Mouse (Mus musculus) liver, adult 2 months (tissue): Measurements from ENCODE around the gene Ccl26. TPM values are rescaled to one million over a fixed set of nuclear protein-coding genes. Genes with fewer than 3 reads are reported as not detected.
A peak's percentile ranks its signal among the peaks of the same experiment; 100 is the strongest.

Source experiments
- DNase-seq: peaks from one replicate; pipeline ENCODE4 v3.0.0-alpha.2; 2011; ENCODE audit warnings: low read depth, low spot score; ENCODE audit errors: extremely low read depth
- H3K27ac ChIP-seq: fragments of 200-500 bp; replicated peaks from 2 replicates; pipeline ENCODE4 v1.5.1; 2012; ENCODE audit warnings: low read depth, mild to moderate bottlenecking, control low read depth, inconsistent platforms, low read length; ENCODE audit not compliant: insufficient read depth
- H3K27me3 ChIP-seq: fragments of 200-500 bp; 2 replicates; pipeline ENCODE4 v1.6.1; 2012; ENCODE audit warnings: mild to moderate bottlenecking, moderate library complexity, low read length, inconsistent platforms; ENCODE audit not compliant: control insufficient read depth, insufficient read depth
- H3K36me3 ChIP-seq: fragments of 200-500 bp; 2 replicates; pipeline ENCODE4 v1.6.1; 2012; ENCODE audit warnings: low read length, inconsistent platforms; ENCODE audit not compliant: control insufficient read depth, insufficient read depth
- H3K4me1 ChIP-seq: fragments of 200-500 bp; 2 replicates; pipeline ENCODE4 v1.6.1; 2011; ENCODE audit warnings: low read length; ENCODE audit not compliant: control insufficient read depth, insufficient read depth
- H3K4me3 ChIP-seq: fragments of 200-500 bp; 2 replicates; pipeline ENCODE4 v1.5.1; 2011; ENCODE audit warnings: low read depth, mild to moderate bottlenecking, control low read depth, low read length, moderate library complexity; ENCODE audit not compliant: insufficient read depth
- H3K79me2 ChIP-seq: fragments of 200-500 bp; 2 replicates; pipeline ENCODE4 v1.6.1; 2012; ENCODE audit warnings: inconsistent platforms, mild to moderate bottlenecking, low read length, moderate library complexity; ENCODE audit not compliant: control insufficient read depth, insufficient read depth
- H3K9ac ChIP-seq: fragments of 200-500 bp; 2 replicates; pipeline ENCODE4 v1.6.1; 2012; ENCODE audit warnings: low read depth, mild to moderate bottlenecking, control low read depth, inconsistent platforms, low read length
- CTCF ChIP-seq: fragments of 200-500 bp; IDR thresholded peaks from 2 replicates; pipeline ENCODE4 v1.5.1; 2011; ENCODE audit warnings: low read depth, low read length, control low read depth
- POLR2A ChIP-seq: fragments of 200-500 bp; IDR thresholded peaks from 2 replicates; pipeline ENCODE4 v1.6.1; 2011; ENCODE audit warnings: low read length, control low read depth; ENCODE audit not compliant: insufficient read depth; ENCODE audit errors: extremely low read depth
- WGBS: fragments of 180-500 bp; shearing (Covaris S2); methylation state at CpG from one replicate; pipeline ENCODE4 v1.1.7; 2018; 5-methylcytosine and 5-hydroxymethylcytosine counted together
- polyA plus RNA-seq: library from polyadenylated mRNA; depleted of rRNA; stranded (reverse); fragments of >200 nt; gene quantifications from 2 replicates; pipeline ENCODE4 v1.2.3, GENCODE M21; 2012
- total RNA-seq: library from RNA; depleted of rRNA; stranded (reverse); fragments of >200 nt; gene quantifications from 2 replicates; pipeline ENCODE4 v1.2.3, GENCODE M21; 2014

Ccl26 gene
- total and polyA plus RNA-seq, 2 experiments, result not detected

- Histone ChIP-seq H3K4me3 (no peak overlapping the region), H3K9ac (no peak overlapping the region), H3K4me1 (peaks cover 5% of the 10 kb centered on the region), H3K27me3 (no peaks in the 10 kb centered on the region), H3K36me3 (no peaks in the 10 kb centered on the region), H3K79me2 (no peaks in the 10 kb centered on the region), H3K27ac (no peak overlapping the region)
- DNase-seq, result no peak
- no peak for TF ChIP-seq CTCF
- TF ChIP-seq POLR2A, result no peak
Measured at GRCm38 (mm10) chr5:135535867-135536266, 27.5 kb downstream of the Ccl26 start.

- Histone ChIP-seq H3K27ac (0 out of 2 replicates have a peak overlapping the region, but pooled peaks have one; percentile 10), H3K9ac (no peak overlapping the region), H3K27me3 (no peaks in the 10 kb centered on the region), H3K79me2 (no peaks in the 10 kb centered on the region), H3K4me1 (peaks cover 5% of the 10 kb centered on the region), H3K36me3 (no peaks in the 10 kb centered on the region), H3K4me3 (no peak overlapping the region)
- TF ChIP-seq CTCF, result no peak
- TF ChIP-seq POLR2A, result no peak
- DNase-seq, result no peak
- WGBS, result 67% methylated on average over 10 of the region's 10 CpGs
Measured at GRCm38 (mm10) chr5:135533431-135533830, 29.9 kb downstream of the Ccl26 start.

DNA sequence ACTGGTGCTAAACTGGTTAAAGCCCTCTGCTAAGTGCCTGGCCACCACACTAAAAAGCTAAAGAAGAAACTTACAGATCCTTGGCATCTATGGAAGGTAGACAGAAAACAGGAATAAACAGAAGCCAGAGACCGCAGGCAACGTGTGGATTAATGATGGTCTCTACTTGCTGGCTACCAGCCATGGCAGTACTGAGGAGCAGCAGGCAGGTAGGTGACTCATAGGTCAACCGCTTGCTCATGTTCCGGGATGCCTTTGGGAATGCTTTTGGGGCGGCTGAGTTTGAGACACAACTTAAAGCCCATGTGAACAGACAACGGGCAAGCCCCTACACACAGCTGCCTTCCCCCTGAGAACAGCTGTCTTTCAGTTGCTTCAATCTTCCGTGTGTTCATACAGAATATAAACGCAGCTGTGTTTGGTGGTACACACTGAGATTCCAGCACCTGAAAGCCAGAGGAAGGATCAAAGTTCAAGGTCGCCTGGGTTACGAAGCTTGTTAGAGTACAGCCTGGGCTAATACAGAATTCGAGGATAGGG is 32.0 kb downstream of the Ccl26 start:
- WGBS, result 65% methylated on average over 11 of the region's 11 CpGs
- TF ChIP-seq CTCF (no peak), POLR2A (no peak)
- Histone ChIP-seq H3K27me3 (no peaks in the 10 kb centered on the region), H3K79me2 (no peaks in the 10 kb centered on the region), H3K9ac (no peak overlapping the region), H3K4me1 (peaks cover 3% of the 10 kb centered on the region; the same call in 1 of the 2 replicates), H3K4me3 (no peak overlapping the region), H3K27ac (no peak overlapping the region), H3K36me3 (no peaks in the 10 kb centered on the region)
- DNase-seq, result no peak

- Histone ChIP-seq H3K27me3 (no peaks in the 10 kb centered on the region), H3K27ac (no peak overlapping the region), H3K9ac (no peak overlapping the region), H3K79me2 (no peaks in the 10 kb centered on the region), H3K4me1 (peaks cover 5% of the 10 kb centered on the region; the same call in 1 of the 2 replicates), H3K4me3 (no peak overlapping the region), H3K36me3 (no peaks in the 10 kb centered on the region)
- DNase-seq, result no peak
- TF ChIP-seq POLR2A (no peak), CTCF (no peak)
- WGBS, result 75% methylated on average over 2 of the region's 2 CpGs
Measured at GRCm38 (mm10) chr5:135529964-135530363, 33.4 kb downstream of the Ccl26 start.

DNA sequence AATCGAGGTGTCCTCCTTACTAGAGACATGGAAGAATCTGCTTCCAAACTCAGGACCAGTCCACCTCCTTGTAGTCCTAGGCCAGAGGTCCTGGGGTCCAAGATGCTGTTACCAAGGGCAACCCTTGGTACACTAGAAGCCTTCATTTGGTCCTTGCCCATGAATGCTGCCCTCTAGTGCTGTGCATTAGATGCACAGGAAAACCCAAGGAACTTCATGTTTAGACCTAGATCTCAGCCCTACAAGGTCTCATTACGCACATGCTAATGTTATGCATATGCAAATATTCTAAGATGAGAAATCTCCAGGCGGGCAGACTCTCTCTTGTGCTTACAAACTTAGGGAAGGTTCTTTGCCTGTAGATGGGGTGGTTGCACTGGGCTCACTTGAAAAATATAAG is 34.1 kb downstream of the Ccl26 start:
- H3K79me2 ChIP-seq, result no peaks in the 10 kb centered on the region
- H3K9ac ChIP-seq, result no peak overlapping the region
- TF ChIP-seq CTCF (no peak), POLR2A (no peak)
- 81% methylated on average over 3 of the region's 3 CpGs for WGBS
- peaks cover 5% of the 10 kb centered on the region; the same call in 1 of the 2 replicates for H3K4me1 ChIP-seq
- H3K27ac ChIP-seq, result no peak overlapping the region
- no peak for DNase-seq
- no peaks in the 10 kb centered on the region for H3K36me3 ChIP-seq
- H3K27me3 ChIP-seq, result no peaks in the 10 kb centered on the region
- no peak overlapping the region for H3K4me3 ChIP-seq

DNA sequence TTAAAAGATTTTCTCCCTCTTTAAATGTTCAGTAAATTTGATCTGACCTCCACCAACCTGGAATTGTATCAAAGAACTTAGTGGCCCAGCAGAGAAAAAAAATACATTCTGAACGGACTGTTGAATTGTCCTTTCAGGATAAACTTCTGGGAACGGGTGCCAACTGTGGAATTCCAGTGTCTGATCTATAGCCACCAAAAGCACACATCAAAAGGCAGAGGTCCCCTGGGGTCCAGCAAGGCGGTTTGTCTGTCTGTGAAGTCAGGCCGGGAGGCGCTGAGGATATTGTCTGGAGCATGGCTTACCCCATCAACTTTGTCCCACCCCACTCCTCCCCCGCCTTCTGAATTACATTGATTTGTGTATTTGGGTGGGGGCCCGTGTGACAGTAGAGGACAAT is 35.4 kb downstream of the Ccl26 start:
- WGBS, result 66% methylated on average over 7 of the region's 7 CpGs
- Histone ChIP-seq H3K79me2 (no peaks in the 10 kb centered on the region), H3K9ac (no peak overlapping the region), H3K27me3 (no peaks in the 10 kb centered on the region), H3K4me3 (no peak overlapping the region), H3K36me3 (no peaks in the 10 kb centered on the region), H3K27ac (no peak overlapping the region), H3K4me1 (peaks cover 5% of the 10 kb centered on the region; the same call in 1 of the 2 replicates)
- TF ChIP-seq CTCF (no peak), POLR2A (no peak)
- no peak for DNase-seq
